Mouse (Mus musculus): ENCODE results near the gene Snap25.

The Snap25 gene

GRCm38 (mm10) chr2:136713299-136713758 lies at the start of gene Snap25:
Gene Snap25, plus strand, starts transcription at chr2:136713453.
- DNase-seq (ENCODE audit: low spot score): peak; percentile 68

- no peak for DNase-seq (ENCODE audit: low spot score)
Observed at GRCm38 (mm10) chr2:136666951-136667350, 46.3 kb upstream of the Snap25 start.

- DNase-seq (ENCODE audit: low spot score): no peak
Observed at GRCm38 (mm10) chr2:136669183-136669582, 44.1 kb upstream of the Snap25 start.

- DNase-seq (ENCODE audit: low spot score): no peak
Observed at GRCm38 (mm10) chr2:136669665-136670064, 43.6 kb upstream of the Snap25 start.

GRCm38 (mm10) chr2:136670539-136671271 lies 42.5 kb upstream of the Snap25 start:
- no peak for DNase-seq (ENCODE audit: low spot score)

- DNase-seq (ENCODE audit: low spot score): no peak
Observed at GRCm38 (mm10) chr2:136674077-136674757, 39.0 kb upstream of the Snap25 start.

GRCm38 (mm10) chr2:136676196-136676595 lies 37.1 kb upstream of the Snap25 start:
- no peak for DNase-seq (ENCODE audit: low spot score)

- no peak for DNase-seq (ENCODE audit: low spot score)
Observed at GRCm38 (mm10) chr2:136676918-136677445, 36.3 kb upstream of the Snap25 start.

- DNase-seq (ENCODE audit: low spot score): no peak
Observed at GRCm38 (mm10) chr2:136678321-136679161, 34.7 kb upstream of the Snap25 start.

GRCm38 (mm10) chr2:136679280-136680221 lies 33.7 kb upstream of the Snap25 start:
- no peak for DNase-seq (ENCODE audit: low spot score)

GRCm38 (mm10) chr2:136682146-136682860 lies 30.9 kb upstream of the Snap25 start:
- no peak for DNase-seq (ENCODE audit: low spot score)

GRCm38 (mm10) chr2:136686195-136686594 lies 27.1 kb upstream of the Snap25 start:
- DNase-seq (ENCODE audit: low spot score): no peak

GRCm38 (mm10) chr2:136687316-136687715 lies 25.9 kb upstream of the Snap25 start:
- DNase-seq (ENCODE audit: low spot score): no peak

GRCm38 (mm10) chr2:136689476-136689875 lies 23.8 kb upstream of the Snap25 start:
- no peak for DNase-seq (ENCODE audit: low spot score)

GRCm38 (mm10) chr2:136691681-136692080 lies 21.6 kb upstream of the Snap25 start:
- no peak for DNase-seq (ENCODE audit: low spot score)

- DNase-seq (ENCODE audit: low spot score): no peak
Observed at GRCm38 (mm10) chr2:136699429-136700227, 13.6 kb upstream of the Snap25 start.

GRCm38 (mm10) chr2:136703376-136703775 lies 9.9 kb upstream of the Snap25 start:
- no peak for DNase-seq (ENCODE audit: low spot score)

GRCm38 (mm10) chr2:136711155-136711554 lies 2.1 kb upstream of the Snap25 start:
- DNase-seq (ENCODE audit: low spot score): no peak

GRCm38 (mm10) chr2:136711746-136712440 lies 1.4 kb upstream of the Snap25 start:
- DNase-seq (ENCODE audit: low spot score): no peak

All from layer of hippocampus, adult 9-10 months (tissue).